ENCODE assay signal across 8 mouse cellular contexts in the genomic region with DNA sequence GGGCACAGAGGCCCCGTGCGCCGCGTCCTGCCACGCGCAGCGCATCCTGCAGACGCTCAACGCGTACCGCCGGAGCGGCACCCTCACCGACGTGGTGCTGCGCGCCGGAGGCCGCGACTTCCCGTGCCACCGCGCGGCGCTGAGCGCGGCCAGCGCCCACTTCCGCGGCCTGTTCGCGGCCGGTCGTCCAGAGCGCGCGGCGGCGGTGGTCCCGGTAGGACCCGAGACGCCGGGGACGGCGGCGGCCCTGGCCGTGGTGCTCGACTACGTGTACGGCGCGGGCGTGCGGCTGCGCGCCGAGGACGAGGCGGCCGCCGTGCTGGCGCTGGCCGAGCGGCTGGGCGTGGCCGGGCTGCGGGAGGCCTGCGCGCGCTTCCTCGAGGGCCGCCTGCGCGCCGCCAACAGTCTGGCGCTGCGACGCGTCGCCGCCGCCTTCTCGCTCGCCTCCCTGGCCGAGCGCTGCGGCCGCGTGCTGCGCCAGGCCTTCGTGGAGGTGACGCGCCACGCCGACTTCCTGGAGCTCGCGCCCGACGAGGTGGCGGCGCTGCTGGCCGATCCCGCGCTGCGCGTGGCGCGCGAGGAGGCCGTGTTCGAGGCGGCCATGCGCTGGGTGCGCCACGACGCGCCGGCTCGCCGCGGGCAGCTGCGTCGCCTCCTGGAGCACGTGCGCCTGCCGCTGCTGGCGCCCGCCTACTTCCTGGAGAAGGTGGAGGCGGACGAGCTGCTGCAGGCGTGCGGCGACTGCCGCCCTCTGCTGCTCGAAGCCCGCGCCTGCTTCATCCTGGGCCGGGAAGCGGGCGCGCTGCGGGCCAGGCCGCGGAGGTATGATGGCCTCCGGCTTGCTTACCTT. TPM values are rescaled to one million over a fixed set of nuclear protein-coding genes. Genes with fewer than 3 reads are reported as not detected.
DNase-seq lines count a peak whose midpoint lies in the region; ATAC-seq and TF ChIP-seq lines count a peak whose summit lies in the region.

No protein-coding gene starts in this region.

- H3K36me3 ChIP-seq in forebrain, embryonic 13.5 days (ENCODE audit: poor library complexity, severe bottlenecking), result peaks cover 23% of the 10 kb centered on the region
- H3K36me3 ChIP-seq in lung, postnatal 0 days (ENCODE audit: insufficient read depth, low read length), result no peaks in the 10 kb centered on the region

- peak overlapping the region; percentile 75 for H3K4me2 ChIP-seq in forebrain, embryonic 13.5 days
- H3K4me2 ChIP-seq in lung, postnatal 0 days (replicated peaks; ENCODE audit: low read depth, low read length), result peak overlapping the region; percentile 83

- peaks cover 40% of the 10 kb centered on the region for H3K4me1 ChIP-seq in forebrain, embryonic 13.5 days
- peaks cover 15% of the 10 kb centered on the region; the same call in 1 of the 2 replicates for H3K4me1 ChIP-seq in lung, postnatal 0 days (ENCODE audit: insufficient read depth, low read depth, low read length)
- peaks cover 25% of the 10 kb centered on the region for H3K4me1 ChIP-seq in olfactory bulb, adult 2 months (ENCODE audit: control insufficient read depth, insufficient read depth, low read length)

- peak overlapping the region; percentile 86 for H3K27ac ChIP-seq in forebrain, embryonic 13.5 days
- H3K27ac ChIP-seq in lung, postnatal 0 days (ENCODE audit: low read length), result peak overlapping the region; percentile 95
- 0 out of 2 replicates have a peak overlapping the region, but pooled peaks have one; percentile 9 for H3K27ac ChIP-seq in olfactory bulb, adult 2 months (ENCODE audit: insufficient read depth, low read depth, low read length)

- peak; percentile 85 for ATAC-seq in forebrain, embryonic 13.5 days
- peak; percentile 84 for ATAC-seq in lung, postnatal 0 days

- H3K9ac ChIP-seq in forebrain, embryonic 13.5 days, result peak overlapping the region; percentile 73
- H3K9ac ChIP-seq in lung, postnatal 0 days (replicated peaks; ENCODE audit: low read depth), result peak overlapping the region; percentile 54

- peak; percentile 53; the same call in 1 of the 2 replicates for TF ChIP-seq POLR2A in olfactory bulb, adult 2 months (IDR thresholded peaks at IDR 0.05; ENCODE audit: insufficient read depth, low read depth, low read length)

- peak overlapping the region; percentile 50 for H3K4me3 ChIP-seq in forebrain, embryonic 13.5 days
- peak overlapping the region; percentile 44 for H3K4me3 ChIP-seq in lung, postnatal 0 days (ENCODE audit: low read depth, low read length)
- H3K4me3 ChIP-seq in olfactory bulb, adult 2 months (ENCODE audit: insufficient read depth, low read depth, low read length), result peak overlapping the region; percentile 47

- no peaks in the 10 kb centered on the region for H3K9me3 ChIP-seq in forebrain, embryonic 13.5 days (replicated peaks)
- no peaks in the 10 kb centered on the region for H3K9me3 ChIP-seq in lung, postnatal 0 days (ENCODE audit: low read length)

- intact Hi-C loops in heart, postnatal 36 days (cut with DNase I), result no loop called here

- 1% methylated on average over 128 of the region's 145 CpGs for WGBS in forebrain, embryonic 13.5 days
- 2% methylated on average over 65 of the region's 145 CpGs for WGBS in lung, postnatal 0 days
- WGBS in olfactory bulb, adult 2 months, result 2% methylated on average over 145 of the region's 145 CpGs

- no peak for TF ChIP-seq EP300 in lung, postnatal 0 days (IDR thresholded peaks at IDR 0.05)

- DNase-seq in B cell, adult 2 months, result peak; percentile 65 to 67
- DNase-seq in brain, adult 2 months (ENCODE audit: low read depth, low spot score), result peak; percentile 89
- peak; percentile 61 to 71 for DNase-seq in heart, postnatal 36 days
- peak; percentile 65 to 77 for DNase-seq in layer of hippocampus, postnatal 10 days (ENCODE audit: low spot score in 2 of 2)
- DNase-seq in lung, postnatal 0 days (ENCODE audit: low spot score), result peak; percentile 93
- peak; percentile 80 for DNase-seq in testis, postnatal 14 days (ENCODE audit: low spot score)

- peaks cover 17% of the 10 kb centered on the region; the same call in 1 of the 2 replicates for H3K27me3 ChIP-seq in forebrain, embryonic 13.5 days
- H3K27me3 ChIP-seq in lung, postnatal 0 days (replicated peaks; ENCODE audit: insufficient read depth, low read length), result no peaks in the 10 kb centered on the region

- TF ChIP-seq CTCF in lung, postnatal 0 days (IDR thresholded peaks at IDR 0.05), result peak; percentile 74
- peak; percentile 55; the same call in 1 of the 2 replicates for TF ChIP-seq CTCF in olfactory bulb, adult 2 months (IDR thresholded peaks at IDR 0.05; ENCODE audit: insufficient read depth, low read depth, low read length)

RNA-seq across cellular contexts. Expression of a gene that starts 2.7 kb away (rescaled TPM):
- 2.3 and 2.5 TPM in 2 replicates for polyA plus RNA-seq in forebrain, embryonic 13.5 days (2015; fragmentation: Nextera tagmentation; extraction: Ambion mirVana)
- total RNA-seq in heart, postnatal 36 days (2021), result not detected
- total RNA-seq in layer of hippocampus, postnatal 10 days (2021), result 1 to 10 TPM; 4.8 to 6.2 TPM
- 1.2 and 1.8 TPM in 2 replicates for polyA plus RNA-seq in lung, postnatal 0 days (2015; fragmentation: Nextera tagmentation; extraction: Ambion mirVana)
- not detected in 2 replicates for polyA plus RNA-seq in olfactory bulb, adult 2 months (2012; ENCODE audit: insufficient read depth, insufficient read length, low replicate concordance, missing spikeins)

RNA-seq across cellular contexts. Expression of a gene that starts 15.0 kb away (rescaled TPM):
- 638 and 696 TPM in 2 replicates for polyA plus RNA-seq in forebrain, embryonic 13.5 days (2015; fragmentation: Nextera tagmentation; extraction: Ambion mirVana)
- 100 to 1,000 TPM; 324 to 333 TPM for total RNA-seq in heart, postnatal 36 days (2021)
- total RNA-seq in layer of hippocampus, postnatal 10 days (2021), result 100 to 1,000 TPM; 314 to 330 TPM
- polyA plus RNA-seq in lung, postnatal 0 days (2015; fragmentation: Nextera tagmentation; extraction: Ambion mirVana), result 594 and 625 TPM in 2 replicates
- 980 TPM in 1 of 2 replicates, not detected in the other for polyA plus RNA-seq in olfactory bulb, adult 2 months (2012; ENCODE audit: insufficient read depth, insufficient read length, low replicate concordance, missing spikeins)

Comparison
In these comparisons a context has a peak if more than half of its experiments do, and no peak if none do; other contexts are left out.
1. Peak in every context shown above with its lines: DNase-seq, ATAC-seq, H3K4me3 ChIP-seq and H3K27ac ChIP-seq.
2. H3K27ac ChIP-seq: peak in every context shown above with its lines; median percentile 95 in lung, postnatal 0 days; 86 in forebrain, embryonic 13.5 days; 9 in olfactory bulb, adult 2 months.